ENCODE assay signal across 30 mouse cellular contexts in genomic region chrX:73391481-73391880, GRCm38 (mm10). TPM values are rescaled to one million over a fixed set of nuclear protein-coding genes. Genes with fewer than 3 reads are reported as not detected.
"Had no signal": no experiment of that assay in that cellular context is flagged by ENCODE, and none has a peak within 500 bp of the region (broad histone marks: within the 10 kb centered on the region; RNA-seq: fewer than 3 reads in every experiment).

No protein-coding gene starts in this region.

- H3K4me1 ChIP-seq: kidney, embryonic 15.5 days; limb, embryonic 10.5 days; limb, embryonic 13.5 days; midbrain, embryonic 12.5 days; midbrain, embryonic 15.5 days; neural tube, embryonic 12.5 days; neural tube, embryonic 15.5 days had no signal

- DNase-seq: kidney, adult 8-10 months; kidney, postnatal 10 days; kidney, postnatal 36 days; liver, postnatal 0 days; lung, embryonic 14.5 days; right cerebral cortex, adult 18-20 months; right cerebral cortex, postnatal 25 days; thymus, adult 18-20 months; thymus, postnatal 36 days had no signal

- H3K4me3 ChIP-seq: kidney, embryonic 15.5 days; limb, embryonic 10.5 days; limb, embryonic 13.5 days; midbrain, embryonic 12.5 days; midbrain, embryonic 15.5 days; neural tube, embryonic 12.5 days; neural tube, embryonic 15.5 days had no signal

- H3K27me3 ChIP-seq: midbrain, embryonic 15.5 days; neural tube, embryonic 12.5 days; neural tube, embryonic 15.5 days had no signal

- H3K36me3 ChIP-seq: kidney, embryonic 15.5 days; limb, embryonic 10.5 days; limb, embryonic 13.5 days; midbrain, embryonic 12.5 days; midbrain, embryonic 15.5 days; neural tube, embryonic 12.5 days; neural tube, embryonic 15.5 days had no signal

- H3K27ac ChIP-seq: kidney, embryonic 15.5 days; limb, embryonic 10.5 days; limb, embryonic 13.5 days; liver, embryonic 14.5 days; macrophage; midbrain, embryonic 12.5 days; midbrain, embryonic 15.5 days; neural tube, embryonic 12.5 days; neural tube, embryonic 15.5 days had no signal

- H3K9ac ChIP-seq: kidney, embryonic 15.5 days; limb, embryonic 13.5 days; liver, embryonic 14.5 days; liver, postnatal 0 days; lung, embryonic 14.5 days; midbrain, embryonic 12.5 days; midbrain, embryonic 15.5 days; neural tube, embryonic 12.5 days; neural tube, embryonic 15.5 days had no signal

RNA-seq across cellular contexts. Expression of gene Gm18336, which starts 7.1 kb away (rescaled TPM):
- total RNA-seq: layer of hippocampus, adult 8-10 months; layer of hippocampus, postnatal 14 days; megakaryocyte, adult 5-6 weeks had no signal
- polyA plus RNA-seq: kidney, embryonic 15.5 days; limb, embryonic 10.5 days; limb, embryonic 13.5 days; liver, embryonic 11.5 days; liver, embryonic 14.5 days; liver, postnatal 0 days; lung, embryonic 14.5 days; lung, postnatal 0 days; macrophage; midbrain, embryonic 12.5 days; midbrain, embryonic 15.5 days; neural tube, embryonic 12.5 days; neural tube, embryonic 15.5 days; small intestine, adult 2 months; spleen, adult 2 months; stomach, embryonic 16.5 days had no signal

RNA-seq across cellular contexts. Expression of gene Zfp92, which starts 19.4 kb away (rescaled TPM):
- total RNA-seq: megakaryocyte, adult 5-6 weeks had no signal
- polyA plus RNA-seq: liver, embryonic 11.5 days; liver, postnatal 0 days; macrophage; spleen, adult 2 months had no signal

RNA-seq across cellular contexts. Expression of gene Trex2, which starts 43.7 kb away (rescaled TPM):
- total RNA-seq: layer of hippocampus, adult 8-10 months; layer of hippocampus, postnatal 14 days; left cerebral cortex, adult 8-10 months; left cerebral cortex, postnatal 14 days; megakaryocyte, adult 5-6 weeks had no signal
- polyA plus RNA-seq: limb, embryonic 10.5 days; limb, embryonic 13.5 days; liver, embryonic 11.5 days; liver, embryonic 14.5 days; liver, postnatal 0 days; macrophage; midbrain, embryonic 12.5 days; midbrain, embryonic 15.5 days; neural tube, embryonic 12.5 days; neural tube, embryonic 15.5 days; spleen, adult 2 months; testis, adult 2 months had no signal

RNA-seq across cellular contexts. Expression of gene Gm45015, which starts 54.8 kb away (rescaled TPM):
- total RNA-seq: layer of hippocampus, adult 8-10 months; layer of hippocampus, postnatal 14 days; left cerebral cortex, adult 8-10 months; left cerebral cortex, postnatal 14 days; megakaryocyte, adult 5-6 weeks had no signal
- polyA plus RNA-seq: kidney, embryonic 15.5 days; limb, embryonic 10.5 days; limb, embryonic 13.5 days; liver, embryonic 11.5 days; liver, embryonic 14.5 days; liver, postnatal 0 days; lung, embryonic 14.5 days; lung, postnatal 0 days; macrophage; midbrain, embryonic 12.5 days; midbrain, embryonic 15.5 days; neural tube, embryonic 12.5 days; neural tube, embryonic 15.5 days; small intestine, adult 2 months; spleen, adult 2 months; stomach, embryonic 16.5 days; urinary bladder, adult 2 months had no signal
